Mouse (Mus musculus) embryonic fibroblast, embryonic 13.5 days (primary cell): ENCODE measurements around the gene Gm20388. TPM values are rescaled to one million over a fixed set of nuclear protein-coding genes. Genes with fewer than 3 reads are reported as not detected.
"Not testable (repeated sequence)": the region's sequence is repeated elsewhere in the genome, so short reads cannot be mapped to it uniquely, and the experiment has no call there.

Experiments
- H3K27ac ChIP-seq: 2 replicates; pipeline ENCODE4 v1.5.1; 2012; ENCODE audit warnings: low read length, control low read depth, inconsistent platforms; ENCODE audit not compliant: insufficient read depth
- H3K4me1 ChIP-seq: 2 replicates; pipeline ENCODE4 v1.6.1; 2011; ENCODE audit warnings: low read length; ENCODE audit not compliant: control insufficient read depth, insufficient read depth
- H3K4me3 ChIP-seq: 2 replicates; pipeline ENCODE4 v1.5.1; 2011; ENCODE audit warnings: mild to moderate bottlenecking, control low read depth, low read length; ENCODE audit not compliant: insufficient read depth
- CTCF ChIP-seq: IDR thresholded peaks from 2 replicates; pipeline ENCODE4 v1.5.1; 2011; ENCODE audit warnings: mild to moderate bottlenecking, control low read depth, low read length, moderate library complexity, borderline replicate concordance; ENCODE audit not compliant: insufficient read depth
- POLR2A ChIP-seq: IDR thresholded peaks from 2 replicates; pipeline ENCODE4 v1.6.1; 2011; ENCODE audit warnings: low read depth, mild to moderate bottlenecking, control low read depth, low read length, moderate library complexity
- polyA plus RNA-seq: library from polyadenylated mRNA; stranded (reverse); fragments of >200 nt; gene quantifications from 2 replicates; pipeline ENCODE4 v1.2.4, GENCODE M21; 2011; ENCODE audit warnings: low read depth; ENCODE audit not compliant: missing spikeins, insufficient read length

Gm20388 gene
- polyA plus RNA-seq, 1 experiment: 82.8 TPM

DNA sequence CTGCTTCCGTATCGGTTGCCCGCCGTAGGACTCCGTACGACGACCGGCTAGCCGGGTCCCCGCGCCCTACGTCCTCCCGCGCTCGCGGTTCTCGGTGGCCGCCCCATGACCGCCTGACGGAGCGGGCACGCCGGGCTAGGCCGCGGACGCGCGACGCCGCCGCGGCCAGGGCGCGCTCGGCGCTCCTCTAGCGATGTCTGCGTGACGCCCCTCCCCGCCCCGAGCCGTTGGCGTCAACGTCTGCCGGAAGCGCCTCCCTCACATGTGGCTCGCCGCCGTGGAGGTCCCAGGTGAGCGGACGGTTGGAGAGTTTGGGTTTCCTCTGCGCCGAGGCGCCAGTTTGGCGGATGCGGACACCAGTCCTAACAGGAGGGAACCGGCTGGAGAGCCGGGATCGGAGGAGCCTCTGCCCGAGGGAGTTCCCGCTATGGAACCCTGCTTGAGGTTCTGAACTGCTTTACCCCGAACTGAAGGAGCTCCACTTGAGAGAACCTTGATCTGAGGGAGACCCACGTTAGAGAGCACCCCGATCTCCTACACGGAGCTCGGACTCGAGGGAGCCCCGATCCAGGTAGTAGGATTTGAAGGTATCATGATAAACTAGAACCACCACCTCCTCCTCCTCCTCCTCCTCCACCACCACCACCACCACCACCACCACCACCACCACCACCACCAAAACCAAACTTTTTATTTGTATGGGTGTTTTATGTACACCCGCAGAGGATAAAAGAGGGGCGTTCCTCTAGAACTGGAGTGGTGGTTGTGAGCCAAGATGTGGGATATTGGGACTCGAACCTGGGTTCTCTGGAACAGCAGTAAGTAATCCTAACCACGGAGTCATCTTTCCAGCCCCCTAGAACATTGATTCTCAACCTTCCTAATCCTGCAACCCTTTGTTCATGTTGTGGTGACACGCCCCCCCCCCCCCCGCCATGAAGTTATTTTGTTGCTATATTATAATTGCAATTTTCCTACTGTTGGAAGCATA lies 4110.9 kb downstream of the Gm20388 start, which contains the start of the genes Taf5l and Urb2:
TSS of gene Taf5l (minus strand) at position 161 of the 991 bp plus-strand sequence.
TSS of gene Urb2 (plus strand) at position 272 of the 991 bp plus-strand sequence.
- H3K27ac ChIP-seq: peak within 1 kb of the TSS; percentile 63
- peaks cover 16% of the 10 kb centered on the region for H3K4me1 ChIP-seq
- TF ChIP-seq POLR2A (peak; percentile 75), CTCF (no peak)
- H3K4me3 ChIP-seq: peak within 1 kb of the TSS; percentile 88

DNA sequence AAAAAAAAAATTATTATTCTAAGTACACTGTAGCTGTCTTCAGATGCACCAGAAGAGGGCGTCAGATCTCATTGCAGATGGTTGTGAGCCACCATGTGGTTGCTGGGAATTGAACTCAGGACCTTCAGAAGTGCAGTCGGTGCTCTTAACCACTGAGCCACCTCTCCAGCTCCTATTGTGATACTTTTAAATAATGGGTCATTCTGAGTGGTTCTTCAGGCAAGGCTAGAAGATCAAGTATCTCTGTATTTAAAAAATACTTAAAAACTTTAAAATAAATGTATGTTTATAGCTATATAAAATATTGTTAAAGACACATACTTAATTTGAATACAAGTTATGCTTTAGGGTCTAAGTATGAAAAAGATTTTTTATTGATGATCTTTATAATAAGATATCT lies 4115.6 kb downstream of the Gm20388 start:
- H3K27ac ChIP-seq, H3K4me1 ChIP-seq, H3K4me3 ChIP-seq: not testable (repeated sequence)

DNA sequence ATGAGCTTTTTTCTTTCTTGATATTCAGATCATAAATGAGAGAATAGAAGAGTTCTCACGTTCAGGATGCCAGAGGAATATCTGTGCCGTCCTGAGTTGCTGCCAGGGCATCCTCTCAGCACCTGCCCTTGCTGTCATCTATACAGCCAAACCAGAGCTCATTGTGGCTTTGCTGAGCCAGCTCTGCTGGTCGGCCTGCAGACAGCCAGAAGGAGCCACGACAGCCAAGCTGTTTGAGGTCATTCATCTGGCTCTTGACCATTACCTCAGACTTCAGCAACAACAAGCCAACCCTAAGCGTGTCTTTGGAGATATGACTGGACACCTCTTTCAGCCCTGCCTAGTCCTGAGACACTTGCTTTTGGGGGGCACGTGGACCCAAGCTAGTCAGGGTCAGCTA lies 4117.2 kb downstream of the Gm20388 start:
- Histone ChIP-seq H3K27ac (no peak overlapping the region), H3K4me1 (no peaks in the 10 kb centered on the region), H3K4me3 (no peak overlapping the region)
- no peak for TF ChIP-seq CTCF
- no peak for TF ChIP-seq POLR2A

DNA sequence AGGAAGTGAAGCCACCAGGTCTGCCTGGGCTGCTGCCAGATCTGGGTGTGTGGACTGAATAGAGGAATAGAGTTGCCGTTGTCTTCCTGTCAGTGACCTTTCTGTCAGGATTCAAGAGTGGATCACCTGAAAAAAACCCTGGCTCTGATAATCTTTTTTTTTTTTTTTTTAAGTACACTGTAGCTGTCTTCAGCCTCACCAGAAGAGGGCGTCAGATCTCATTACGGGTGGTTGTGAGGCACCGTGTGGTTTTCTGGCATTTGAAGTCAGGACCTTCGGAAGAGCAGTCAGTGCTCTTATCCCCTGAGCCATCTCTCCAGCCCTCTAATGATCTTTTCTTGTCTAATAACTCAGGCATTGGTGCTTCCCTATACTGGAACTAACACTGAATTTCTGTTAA lies 4122.8 kb downstream of the Gm20388 start:
- TF ChIP-seq CTCF: no peak
- no peak for TF ChIP-seq POLR2A

DNA sequence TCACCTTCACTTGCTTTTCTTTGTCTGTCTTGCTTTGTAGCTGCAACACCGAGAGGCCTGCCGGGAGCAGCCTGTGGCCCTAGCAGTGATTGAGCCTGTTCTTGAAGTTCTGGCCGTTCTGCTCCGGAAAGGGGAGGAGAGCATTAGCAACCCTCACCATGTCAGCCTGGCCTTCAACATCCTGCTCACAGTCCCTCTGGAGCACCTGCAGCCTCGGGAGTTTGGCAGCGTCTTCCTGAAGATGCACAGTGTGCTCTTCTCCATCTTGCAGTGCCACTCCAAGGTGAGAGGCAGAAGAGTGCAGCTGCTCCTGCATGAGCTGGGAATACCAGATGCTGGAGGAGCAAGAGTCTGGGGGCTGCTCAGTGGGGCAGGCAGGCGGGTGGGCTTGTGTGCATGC lies 4127.5 kb downstream of the Gm20388 start:
- no peak overlapping the region for H3K27ac ChIP-seq
- no peak for TF ChIP-seq CTCF
- no peak for TF ChIP-seq POLR2A
- no peaks in the 10 kb centered on the region for H3K4me1 ChIP-seq
- no peak overlapping the region for H3K4me3 ChIP-seq

More for the DNA sequence above, 4122.8 kb downstream of the Gm20388 start:
- Histone ChIP-seq H3K27ac (no peak overlapping the region), H3K4me1 (no peaks in the 10 kb centered on the region), H3K4me3 (no peak overlapping the region)

DNA sequence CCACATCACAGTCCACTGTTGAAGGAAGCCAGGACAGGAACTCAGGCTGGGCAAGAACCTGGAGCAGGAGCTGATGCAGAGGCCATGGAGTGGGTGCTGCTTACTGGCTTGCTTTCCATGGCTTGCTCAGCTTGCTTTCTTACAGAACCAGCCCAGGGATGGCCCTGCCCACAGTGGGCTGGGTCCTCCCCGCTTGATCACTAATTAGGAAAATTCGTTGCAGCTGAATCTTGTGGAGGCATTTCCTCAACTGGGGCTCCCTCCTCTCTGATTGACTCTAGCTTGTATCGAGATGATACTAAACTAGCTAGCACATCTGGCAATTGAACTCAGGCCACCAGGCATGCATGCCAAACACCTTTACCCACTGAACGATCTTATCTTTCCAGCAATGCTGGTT lies 4128.7 kb downstream of the Gm20388 start:
- Histone ChIP-seq H3K27ac (no peak overlapping the region), H3K4me1 (no peaks in the 10 kb centered on the region), H3K4me3 (no peak overlapping the region)
- TF ChIP-seq POLR2A (no peak), CTCF (no peak)

DNA sequence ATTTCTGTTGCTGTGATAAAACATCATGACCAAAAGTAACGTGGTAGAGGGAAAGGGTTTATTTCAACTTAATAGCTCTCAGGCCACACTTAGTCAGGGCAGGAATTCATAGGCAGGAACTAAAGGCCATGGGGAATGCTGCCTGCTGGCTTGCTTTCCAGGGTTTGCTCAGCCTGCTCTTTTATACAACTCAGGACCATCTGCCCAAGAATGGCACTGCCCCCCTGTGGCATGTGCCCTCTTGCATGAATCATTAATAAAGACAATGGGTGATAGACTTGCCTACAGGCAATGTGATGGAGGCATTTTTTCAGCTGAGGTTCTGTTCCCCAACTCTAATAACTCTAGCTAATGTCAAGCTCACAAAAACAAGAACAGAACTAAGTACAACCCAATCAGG lies 4131.6 kb downstream of the Gm20388 start:
- H3K27ac ChIP-seq: no peak overlapping the region
- H3K4me3 ChIP-seq: no peak overlapping the region
- no peaks in the 10 kb centered on the region for H3K4me1 ChIP-seq
- TF ChIP-seq POLR2A (no peak), CTCF (no peak)

DNA sequence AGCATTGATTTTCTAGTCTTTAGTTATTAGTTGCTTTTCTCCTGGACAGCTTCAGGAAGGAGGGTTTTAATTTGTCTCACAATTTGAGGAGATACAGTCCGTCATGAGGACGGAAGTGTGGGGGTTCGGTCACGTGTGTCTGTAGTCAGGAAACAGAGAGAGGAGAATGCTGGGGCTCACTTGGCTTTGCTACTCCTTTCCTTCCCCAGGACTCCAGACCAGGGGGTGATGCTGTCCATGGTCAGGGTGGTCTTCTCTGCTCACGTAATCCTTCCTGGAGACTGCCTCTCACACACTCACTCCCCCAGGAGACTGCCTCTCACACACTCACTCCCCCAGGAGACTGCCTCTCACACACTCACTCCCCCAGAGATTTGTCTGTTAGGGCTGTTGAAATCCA lies 4133.8 kb downstream of the Gm20388 start:
- H3K4me1 ChIP-seq: no peaks in the 10 kb centered on the region
- TF ChIP-seq CTCF (no peak), POLR2A (no peak)
- H3K27ac ChIP-seq: no peak overlapping the region
- no peak overlapping the region for H3K4me3 ChIP-seq

DNA sequence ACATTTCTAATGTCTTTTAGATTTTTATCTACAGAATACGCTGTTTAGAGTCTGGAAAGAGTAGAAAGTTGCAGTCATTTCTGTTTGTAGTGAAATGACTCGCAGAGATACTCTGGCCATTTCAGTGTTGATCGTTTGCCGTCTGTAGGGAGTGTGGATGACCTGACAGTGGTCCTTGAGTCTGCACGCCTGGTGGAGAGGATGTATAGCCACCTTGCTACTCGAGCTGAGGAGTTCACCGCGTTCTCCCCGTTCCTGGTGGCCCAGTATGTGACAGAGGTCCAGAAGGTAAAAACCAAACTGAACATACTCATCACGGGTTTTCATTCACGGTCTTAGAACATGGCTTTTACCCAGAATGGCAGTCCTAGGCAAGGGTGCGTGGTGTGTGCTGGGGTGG lies 4134.3 kb downstream of the Gm20388 start:
- Histone ChIP-seq H3K27ac (no peak overlapping the region), H3K4me3 (no peak overlapping the region), H3K4me1 (no peaks in the 10 kb centered on the region)
- TF ChIP-seq CTCF (no peak), POLR2A (no peak)

DNA sequence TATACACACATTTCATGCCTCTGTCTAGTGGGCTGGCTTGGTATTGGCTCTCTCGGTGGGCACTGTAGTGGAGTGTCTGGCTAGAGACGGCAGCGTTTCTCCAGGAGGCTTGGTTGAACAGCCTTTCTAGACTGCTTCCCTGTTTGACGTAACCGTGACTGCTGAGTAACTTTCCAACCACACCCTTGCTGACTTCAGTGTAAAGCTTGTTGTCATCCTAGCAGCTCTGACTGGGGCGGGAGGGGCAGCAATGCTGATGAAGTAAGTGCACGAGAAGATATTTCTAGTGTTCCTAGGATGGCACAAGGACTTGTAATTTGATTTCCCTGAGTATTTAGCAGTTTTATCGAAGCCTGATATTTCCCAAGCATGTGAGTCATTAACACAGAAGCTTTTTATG lies 4135.2 kb downstream of the Gm20388 start:
- no peak overlapping the region for H3K4me3 ChIP-seq
- H3K4me1 ChIP-seq: no peaks in the 10 kb centered on the region
- TF ChIP-seq POLR2A (no peak), CTCF (no peak)
- H3K27ac ChIP-seq: no peak overlapping the region
